Mouse (Mus musculus) retina, embryonic 14.5 days (tissue): Measurements from ENCODE around the gene Rpa1.
A peak's percentile ranks its signal among the peaks of the same experiment; 100 is the strongest.
"Not testable (repeated sequence)": the region's sequence is repeated elsewhere in the genome, so short reads cannot be mapped to it uniquely, and the experiment has no call there.

Experiments
- DNase-seq: peaks from one replicate; pipeline ENCODE4 v3.0.0-alpha.2; 2015; ENCODE audit warnings: low spot score

Gene Rpa1

DNA sequence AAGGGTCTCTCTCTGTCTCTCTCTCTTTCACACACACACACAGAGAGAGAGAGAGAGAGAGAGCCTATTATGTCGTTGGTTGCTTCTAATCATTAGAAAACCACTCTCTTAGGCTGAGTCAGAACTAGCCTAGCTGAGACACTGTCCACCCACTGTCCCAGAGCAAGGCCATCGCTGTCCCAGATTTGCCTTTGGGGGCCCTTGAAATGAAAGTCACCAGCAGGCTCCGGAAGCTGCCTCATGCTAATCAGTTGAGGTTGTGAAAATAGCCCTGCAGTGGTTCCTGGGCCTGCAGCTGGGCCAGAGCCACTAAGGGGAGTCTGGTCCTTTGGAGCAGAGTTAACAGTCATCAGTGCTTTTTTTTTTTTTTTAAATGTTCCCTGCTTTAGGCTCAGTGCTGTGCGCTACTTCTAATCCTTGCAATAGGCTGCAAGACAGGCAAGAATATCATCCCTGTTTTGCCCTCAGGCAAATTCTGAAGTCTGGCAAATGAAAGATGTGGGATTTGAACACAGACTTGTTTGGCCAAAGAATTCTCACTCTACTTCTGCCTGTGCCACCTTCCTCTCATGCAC is 62.1 kb downstream of the Rpa1 start:
- DNase-seq: no peak

DNA sequence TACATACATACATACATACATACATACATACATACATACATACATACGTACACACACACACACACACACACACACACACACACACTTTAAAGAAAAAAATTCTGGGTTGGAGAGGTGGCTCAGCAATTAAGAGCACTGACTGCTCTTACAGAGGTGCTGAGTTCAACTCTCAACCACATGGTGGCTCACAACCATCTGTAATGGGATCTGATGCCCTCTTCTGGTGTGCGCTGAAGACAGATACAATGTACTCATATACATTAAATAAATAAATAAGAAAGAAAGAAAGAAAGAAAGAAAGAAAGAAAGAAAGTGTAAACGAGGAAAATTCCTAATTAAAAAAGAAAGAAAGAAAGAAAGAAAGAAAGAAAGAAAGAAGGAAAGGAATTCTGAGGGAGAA is 64.3 kb downstream of the Rpa1 start:
- not testable (repeated sequence) for DNase-seq

DNA sequence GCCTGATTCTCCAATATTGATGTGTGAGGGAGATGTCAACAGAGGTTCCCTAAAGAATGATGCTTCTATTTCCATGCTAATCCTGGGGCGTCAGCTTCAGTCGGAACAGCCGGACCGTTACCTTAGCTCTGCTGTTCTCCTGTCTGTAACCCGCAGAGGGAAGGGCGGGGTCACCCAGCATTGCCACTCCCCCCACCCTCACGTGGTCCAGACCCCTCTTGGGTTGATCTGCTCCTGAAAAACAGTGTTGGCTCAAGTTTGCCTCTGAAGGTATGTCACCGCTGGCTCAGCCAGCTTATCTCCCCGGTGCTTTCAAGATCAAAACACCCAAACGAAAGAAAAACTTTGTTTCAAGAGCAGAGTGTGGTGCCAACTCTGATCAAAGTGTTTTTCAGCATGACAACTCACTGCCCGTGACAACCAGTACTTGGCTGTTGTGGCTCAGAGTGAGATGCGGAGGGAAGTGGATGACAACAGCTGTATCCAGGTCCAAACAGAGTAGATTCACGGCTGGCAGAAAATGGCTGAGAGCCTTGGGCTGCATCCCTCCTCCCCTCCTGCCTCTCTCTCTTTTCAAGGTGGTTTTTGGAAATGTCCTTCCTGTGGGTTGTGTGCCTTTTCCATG is 65.5 kb downstream of the Rpa1 start:
- peak; percentile 56 for DNase-seq

DNA sequence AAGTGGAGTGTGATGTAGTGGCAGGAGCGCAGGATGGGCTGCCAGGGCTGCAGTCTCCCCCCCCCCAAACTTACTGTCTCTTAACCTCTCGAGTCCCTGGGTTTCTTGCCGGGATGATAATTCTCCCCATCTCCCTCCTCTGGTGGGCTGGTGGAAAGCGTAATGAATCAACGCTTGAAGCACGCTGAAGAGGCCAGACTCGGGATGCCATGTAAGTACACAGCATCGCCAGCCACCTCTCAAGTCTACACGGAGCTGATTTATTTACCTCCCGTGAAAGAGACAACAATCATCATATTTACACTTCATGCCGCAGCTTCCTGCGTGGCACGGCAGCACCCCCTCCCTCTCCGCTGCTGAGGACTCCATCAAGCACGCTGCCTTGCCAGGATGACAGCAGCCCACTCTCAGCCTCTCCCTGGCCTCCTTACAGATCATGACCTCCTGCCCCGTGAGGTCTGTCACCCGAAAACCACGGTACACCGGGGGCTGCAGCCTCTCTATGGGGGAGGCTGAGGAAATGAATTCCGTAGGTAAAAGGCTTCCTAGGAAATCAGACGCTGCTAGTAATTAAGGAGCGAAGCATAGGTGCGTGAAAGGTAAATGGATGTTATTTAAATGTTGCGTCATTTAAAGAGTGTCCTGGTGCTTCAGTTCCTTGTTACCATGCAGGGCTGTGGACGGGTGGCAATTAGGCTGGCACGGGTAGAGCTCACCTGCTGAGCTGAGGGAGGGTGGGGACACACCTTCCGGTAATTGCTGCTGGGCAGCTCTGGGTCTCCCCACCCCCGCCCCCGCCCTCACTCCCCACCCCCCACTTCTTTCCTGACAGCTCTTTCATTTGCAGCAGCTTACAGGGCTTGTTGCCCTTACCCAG is 66.5 kb downstream of the Rpa1 start:
- DNase-seq: peak; percentile 55

DNA sequence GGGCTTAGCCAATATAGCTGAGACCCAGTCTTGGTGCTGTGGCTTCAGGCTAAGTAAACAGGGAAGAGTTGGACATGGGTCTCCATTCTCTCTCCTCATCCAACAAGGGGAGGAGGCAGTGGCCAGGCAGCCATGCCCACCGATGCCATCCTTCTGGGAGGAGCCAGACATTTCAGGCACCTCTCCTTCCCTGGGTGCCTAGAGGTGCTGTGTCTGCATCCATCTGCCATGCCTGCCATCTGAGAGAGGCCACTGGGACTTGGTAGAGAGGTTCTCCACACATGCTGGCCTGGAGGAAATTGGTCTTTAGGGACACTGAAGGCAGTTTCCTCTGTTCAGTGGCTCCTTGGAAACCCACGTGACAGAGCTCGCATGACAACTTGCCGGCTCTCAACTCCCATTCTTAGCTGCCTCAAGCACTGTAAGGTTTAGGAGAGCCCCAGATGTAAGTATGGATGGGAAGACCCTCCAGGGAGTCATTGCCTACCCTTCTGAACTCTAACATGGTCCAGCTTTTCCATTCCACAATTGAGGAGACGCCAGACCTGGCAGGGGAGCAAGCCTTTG is 67.6 kb downstream of the Rpa1 start:
- DNase-seq: peak; percentile 32

DNA sequence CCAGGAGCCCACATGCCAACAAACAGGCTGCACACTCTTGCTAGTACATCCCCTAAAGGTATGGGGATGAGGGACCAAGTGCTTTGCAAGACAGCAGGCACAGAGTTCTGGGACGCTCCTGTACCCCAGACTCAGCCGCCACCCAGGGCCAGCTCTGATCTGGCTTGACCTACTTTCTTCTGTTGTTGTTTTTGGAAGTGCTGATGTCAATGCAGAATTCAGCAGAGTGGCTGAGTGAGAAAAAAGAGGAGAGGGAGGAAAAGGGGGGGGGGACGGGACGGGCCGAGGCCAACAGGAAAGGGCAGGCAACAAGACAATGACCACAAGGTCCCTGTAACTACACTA is 68.1 kb downstream of the Rpa1 start:
- no peak for DNase-seq

DNA sequence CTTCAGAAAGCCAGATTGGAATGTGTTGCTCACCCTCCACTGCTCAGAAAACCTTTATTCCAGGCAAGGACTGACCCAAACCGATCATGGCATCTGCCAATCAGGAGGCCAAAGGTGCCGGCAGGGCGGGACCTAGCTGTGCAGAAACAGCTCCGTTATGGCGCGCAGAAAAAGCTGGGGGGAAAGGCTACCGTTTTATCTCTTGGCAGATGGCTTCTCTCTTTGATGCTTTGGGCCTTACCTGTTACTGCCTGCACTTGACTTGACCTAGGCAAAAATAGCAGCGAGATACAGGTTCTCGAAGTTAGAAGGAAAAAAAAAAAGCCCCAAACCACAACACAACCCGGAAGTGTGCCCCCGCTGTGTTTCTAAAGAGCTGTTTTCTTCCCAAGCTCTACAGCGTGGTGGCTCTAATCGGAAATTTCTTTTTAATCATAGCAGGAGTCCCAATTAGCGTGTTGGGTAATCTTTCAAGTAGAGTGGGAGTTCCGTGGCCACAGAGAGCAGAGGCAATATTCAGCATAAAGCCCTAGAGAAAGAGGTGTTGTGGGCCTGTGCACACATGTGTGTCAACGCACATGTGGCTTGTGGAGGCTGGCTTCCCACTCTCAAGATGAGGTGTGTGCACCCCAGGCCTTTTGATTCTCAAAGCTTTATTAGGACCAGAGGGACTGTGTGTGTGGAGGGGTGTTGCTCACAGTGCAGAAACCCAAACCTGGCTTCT is 68.6 kb downstream of the Rpa1 start:
- DNase-seq: peak; percentile 83

DNA sequence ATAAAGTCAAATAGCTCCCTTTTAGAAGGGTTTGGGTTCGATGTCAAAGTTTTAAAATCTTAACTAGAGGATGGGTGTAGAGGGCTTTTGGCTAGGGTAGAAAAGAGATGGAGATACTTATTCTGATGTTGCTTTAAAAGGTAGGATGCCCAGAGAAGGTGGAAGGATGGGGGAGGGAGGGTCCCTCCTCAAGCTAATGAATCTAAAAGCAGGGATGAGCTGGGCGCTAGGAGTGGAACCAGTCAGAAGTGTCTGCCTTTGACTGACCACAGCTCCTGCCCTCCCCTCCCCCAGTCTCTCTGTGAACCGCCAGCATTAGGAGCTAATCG is 69.1 kb downstream of the Rpa1 start:
- no peak for DNase-seq

DNA sequence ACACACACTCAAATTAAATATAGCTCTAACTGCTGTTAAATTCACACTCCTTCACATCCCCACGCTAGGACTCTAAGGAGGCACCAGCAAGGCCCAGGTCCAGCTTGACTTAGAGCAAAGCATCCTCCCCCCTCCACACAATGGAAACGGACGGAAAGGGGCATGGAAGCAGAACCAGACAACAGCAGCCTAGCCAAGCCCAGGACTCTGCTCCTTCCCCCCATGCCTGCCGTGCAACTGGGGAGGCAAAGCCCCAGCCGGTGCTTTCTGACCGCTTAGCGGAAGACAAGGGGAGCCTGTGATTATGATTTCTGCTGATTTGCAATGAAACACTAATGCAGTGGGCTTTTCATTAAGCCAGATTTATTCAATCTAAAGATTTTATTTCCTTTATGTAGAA is 70.0 kb downstream of the Rpa1 start:
- DNase-seq: no peak

DNA sequence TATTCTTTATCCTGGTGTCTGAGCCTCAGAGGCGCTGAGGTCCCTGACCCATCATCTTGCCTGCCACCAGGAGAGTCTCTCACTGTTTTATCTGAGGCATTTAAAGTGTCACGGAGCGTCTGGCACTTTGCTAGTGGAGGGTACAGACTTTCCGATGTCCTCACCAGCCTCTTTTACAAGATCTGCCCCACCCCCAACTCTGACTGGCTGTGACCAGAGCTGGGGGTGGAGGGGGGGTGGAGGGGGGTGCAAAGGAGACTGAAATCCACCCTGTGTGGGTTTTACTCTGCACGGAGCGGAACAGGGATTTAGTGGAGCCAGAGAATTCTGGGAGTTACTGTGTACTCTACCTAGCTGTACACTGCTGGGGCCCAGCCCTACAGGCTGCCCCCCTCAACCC is 73.1 kb downstream of the Rpa1 start:
- DNase-seq: no peak

DNA sequence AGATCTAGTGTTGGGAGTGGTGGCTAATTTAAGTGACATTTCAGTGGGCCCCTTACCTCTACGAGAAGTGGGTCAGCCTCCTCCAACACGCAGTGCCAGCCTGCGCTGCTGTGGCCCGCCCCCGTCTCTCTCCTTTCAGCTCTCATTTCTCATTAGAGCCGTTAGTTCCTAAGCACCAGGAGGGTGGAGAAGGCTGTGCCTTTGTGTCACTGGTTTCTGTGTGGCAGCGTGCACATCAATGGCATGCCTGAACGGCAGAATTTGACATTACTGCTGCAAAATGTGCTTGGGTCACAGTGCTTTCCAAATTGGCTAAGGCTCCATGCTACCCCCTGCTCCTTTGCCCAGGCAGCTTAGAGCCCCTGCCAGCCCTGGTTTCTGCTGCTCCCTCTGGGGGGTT is 74.7 kb downstream of the Rpa1 start:
- peak; percentile 76 for DNase-seq

DNA sequence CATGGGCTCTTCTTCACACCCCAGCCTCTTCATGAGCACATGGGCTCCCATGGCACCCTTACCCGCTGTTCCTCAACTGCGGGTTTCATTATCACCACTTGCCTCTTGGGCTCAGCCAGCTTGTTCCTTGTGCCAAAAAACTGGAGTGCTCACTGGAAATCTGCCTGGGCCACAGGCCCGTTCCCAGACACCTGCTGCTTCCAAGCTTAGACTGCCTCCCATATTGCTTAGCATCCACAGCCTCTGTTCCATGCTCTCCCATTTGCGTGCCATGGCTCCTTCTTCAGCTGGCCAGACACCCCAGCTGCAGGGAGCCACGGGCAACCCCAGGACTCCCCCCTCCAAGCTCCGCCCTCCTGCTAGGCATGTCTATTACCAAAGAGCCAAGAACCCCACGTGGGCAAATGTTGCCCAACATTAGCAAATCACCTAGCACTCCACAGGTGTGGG is 77.1 kb downstream of the Rpa1 start:
- no peak for DNase-seq

DNA sequence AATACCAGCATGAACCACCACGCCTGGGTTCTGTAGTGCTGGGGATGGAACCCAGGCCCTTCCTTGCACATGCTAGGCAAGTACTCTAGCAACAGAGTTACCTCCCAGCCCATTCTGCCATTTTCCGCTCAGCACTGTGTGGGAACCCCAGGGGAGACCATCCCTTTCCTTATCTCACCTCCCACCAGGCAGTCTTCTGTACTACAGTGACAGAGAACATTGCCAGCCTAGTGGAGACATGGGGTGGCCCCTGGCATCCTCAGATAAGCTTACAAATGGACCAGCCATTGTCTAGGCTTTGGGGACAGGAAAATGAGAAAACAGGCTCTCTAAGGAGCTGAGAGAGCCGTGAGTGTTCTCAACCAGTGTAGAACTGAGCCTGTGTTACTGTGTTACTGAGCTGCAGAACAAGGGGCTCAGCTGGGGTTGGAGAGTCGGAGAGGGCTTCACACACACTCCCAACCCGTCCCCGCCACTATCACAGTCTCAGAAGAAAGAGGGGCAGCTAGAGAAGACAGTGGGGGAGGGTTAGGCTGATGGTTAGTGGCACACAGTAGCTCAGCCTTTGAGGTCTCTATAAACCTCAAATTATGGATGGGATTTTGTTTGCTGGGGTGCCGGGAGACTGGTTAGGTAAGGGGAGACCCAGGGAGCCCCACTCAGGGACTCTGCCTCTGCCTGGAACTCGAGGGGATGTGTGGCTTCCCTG is 77.7 kb downstream of the Rpa1 start:
- no peak for DNase-seq

DNA sequence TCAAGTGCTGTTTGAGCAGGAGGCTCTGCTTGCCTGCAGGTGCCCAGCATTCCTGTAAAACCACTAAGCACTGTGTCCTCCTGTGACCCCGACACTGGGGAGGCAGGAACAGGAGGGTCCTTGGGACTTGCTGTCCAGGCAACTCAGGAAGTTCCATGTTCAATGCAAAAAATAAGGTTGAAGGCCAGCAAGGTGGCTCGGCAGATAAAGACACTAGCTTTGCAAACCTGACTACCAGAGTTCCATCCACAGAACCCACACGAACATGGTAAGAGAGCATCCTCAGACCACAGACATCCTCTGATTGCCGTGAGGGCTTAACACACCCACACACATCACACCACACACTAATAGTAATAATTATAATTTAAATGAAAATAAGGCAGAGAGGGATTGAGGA is 78.9 kb downstream of the Rpa1 start:
- no peak for DNase-seq

DNA sequence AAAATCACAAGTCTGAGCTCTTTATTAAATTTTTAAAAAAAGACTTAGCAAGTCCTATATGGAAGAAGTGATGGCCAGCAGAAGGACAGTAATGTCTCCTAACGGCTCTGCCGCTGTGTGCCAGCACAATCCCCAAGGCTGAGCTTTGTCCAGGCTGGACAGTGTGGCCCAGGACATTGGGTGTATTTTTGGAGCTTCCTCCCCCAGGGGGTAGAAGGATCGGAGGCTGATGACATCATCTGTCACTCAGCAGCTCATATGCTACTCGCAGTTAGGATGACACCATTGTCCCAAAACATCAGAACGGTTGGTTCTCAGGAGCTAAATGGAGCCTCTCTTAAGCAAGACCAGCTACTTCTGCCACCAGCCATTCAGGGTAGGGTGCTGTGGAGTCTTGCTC is 79.6 kb downstream of the Rpa1 start:
- no peak for DNase-seq

DNA sequence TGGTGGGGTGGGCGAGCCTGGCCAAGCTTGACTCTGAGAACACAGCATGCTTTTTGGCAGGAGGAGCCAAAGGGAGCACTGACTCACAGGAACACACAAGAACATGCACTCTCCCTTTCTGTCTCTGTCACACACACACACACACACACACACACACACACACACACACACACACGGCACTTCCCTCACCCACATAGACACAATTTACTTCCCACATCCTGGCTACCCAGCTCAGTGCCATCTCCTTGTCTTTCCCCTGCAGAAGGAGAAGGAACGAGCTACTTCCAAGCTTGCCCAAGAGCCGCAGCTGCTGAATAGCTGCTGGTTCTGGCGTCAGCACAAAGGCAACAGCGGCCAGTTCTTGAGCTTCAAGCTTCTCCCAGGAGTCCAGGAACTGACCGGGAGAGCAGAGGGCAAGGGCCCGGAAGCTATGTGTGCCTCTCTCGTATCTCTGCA is 80.3 kb downstream of the Rpa1 start:
- DNase-seq: no peak

DNA sequence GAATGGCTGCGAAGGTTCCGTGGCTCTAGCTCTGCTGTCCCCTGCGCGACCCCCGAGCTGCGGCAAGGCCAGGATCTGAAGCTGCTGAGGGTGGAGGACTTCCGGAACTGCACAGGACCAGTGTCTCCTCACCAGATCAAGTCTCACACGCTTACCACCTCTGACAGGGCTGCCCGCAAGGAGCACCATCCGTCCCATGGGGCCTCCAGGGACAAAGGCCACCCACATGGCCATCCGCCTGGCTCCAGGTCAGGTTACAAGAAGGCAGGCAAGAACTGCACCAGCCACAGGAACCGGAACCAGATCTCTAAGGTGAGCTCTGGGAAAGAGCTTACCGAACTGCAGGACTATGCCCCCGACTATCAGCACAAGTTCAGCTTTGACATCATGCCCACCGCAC is 82.6 kb downstream of the Rpa1 start:
- DNase-seq: peak; percentile 58

DNA sequence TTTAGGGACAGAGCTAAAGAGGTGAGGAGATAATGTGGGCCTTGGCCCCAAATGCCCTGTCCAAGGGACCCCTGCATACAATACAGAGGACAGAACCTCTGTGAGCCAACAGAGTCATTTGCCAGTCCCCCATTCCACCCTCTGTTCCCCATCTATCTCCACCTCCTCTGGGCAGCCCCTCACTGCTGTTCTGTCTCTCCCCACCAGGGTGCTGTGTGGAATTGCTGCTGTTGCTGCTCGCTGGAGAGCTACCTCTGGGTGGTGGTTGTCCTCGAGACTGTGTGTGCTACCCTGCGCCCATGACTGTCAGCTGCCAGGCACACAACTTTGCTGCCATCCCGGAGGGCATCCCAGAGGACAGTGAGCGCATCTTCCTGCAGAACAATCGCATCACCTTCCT is 83.6 kb downstream of the Rpa1 start:
- peak; percentile 48 for DNase-seq

DNA sequence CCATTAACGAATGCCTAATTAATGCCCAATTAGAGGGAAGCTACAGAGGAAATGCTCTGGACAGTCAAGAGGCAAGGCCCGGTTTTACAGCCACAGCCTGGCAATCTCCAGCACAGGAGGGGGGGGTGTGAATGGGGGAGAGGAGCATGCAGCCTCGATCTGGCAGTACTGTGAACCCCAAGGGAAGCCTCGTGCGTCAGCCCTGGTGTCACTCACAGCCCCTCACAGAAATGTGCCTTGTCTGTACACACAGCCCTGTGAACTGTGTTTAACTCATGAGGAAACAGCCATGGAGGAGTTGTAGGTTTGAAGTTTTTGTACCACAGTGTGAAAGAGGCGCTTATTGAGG is 84.2 kb downstream of the Rpa1 start:
- no peak for DNase-seq

DNA sequence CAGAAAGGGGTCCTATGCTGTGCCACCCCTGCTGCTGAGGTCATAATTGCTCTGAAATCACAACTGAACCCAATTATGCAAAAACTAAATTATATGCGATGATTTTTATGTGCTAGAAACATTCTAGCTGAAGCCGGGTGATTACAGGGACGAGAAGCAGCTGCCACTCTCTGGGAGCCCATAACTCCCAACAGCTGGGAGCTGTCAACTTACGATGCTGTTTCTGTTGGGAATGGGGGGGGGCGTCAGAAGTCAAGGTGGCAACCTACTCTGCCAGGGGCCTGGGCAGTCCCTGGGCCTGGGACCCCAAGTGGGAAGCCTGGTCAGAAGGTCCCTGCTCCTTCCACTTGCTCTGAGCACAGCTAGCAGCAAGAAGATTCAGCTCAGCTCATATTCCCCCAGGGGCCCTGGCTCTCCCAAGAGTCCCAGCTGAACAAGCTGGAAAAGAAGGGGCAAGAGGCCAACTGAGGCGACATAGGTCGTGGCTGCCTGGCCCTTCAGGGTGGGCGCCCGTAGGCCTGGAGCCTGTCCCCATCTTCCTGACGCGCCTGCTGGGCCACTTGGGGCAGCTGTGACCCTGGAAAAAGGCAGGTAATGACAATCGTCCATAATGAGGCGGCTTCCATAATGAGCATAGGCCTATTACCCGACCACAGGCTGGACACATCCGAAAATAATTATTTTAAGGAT is 84.7 kb downstream of the Rpa1 start:
- peak; percentile 83 for DNase-seq

DNA sequence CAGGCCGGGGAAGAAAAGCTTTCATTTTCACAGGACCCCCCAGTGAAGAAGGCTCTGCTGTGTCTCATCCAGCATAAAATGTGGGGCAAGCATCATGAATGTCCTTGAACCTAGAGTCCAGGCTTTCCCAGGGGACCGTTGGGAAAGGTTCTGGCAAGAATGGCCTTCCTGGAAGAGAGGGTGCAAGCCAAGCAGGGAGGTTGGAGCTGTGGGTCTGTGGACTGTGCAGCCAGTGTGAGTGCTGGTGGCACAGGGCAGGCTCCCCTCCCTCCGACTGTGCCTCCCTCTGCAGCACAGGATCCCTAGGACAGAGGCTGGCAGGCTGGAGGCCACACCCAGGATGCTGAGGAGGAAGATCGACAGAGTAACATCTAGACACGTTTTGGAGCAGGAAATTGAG is 85.3 kb downstream of the Rpa1 start:
- no peak for DNase-seq
